Mouse (Mus musculus) forebrain, embryonic 15.5 days (tissue): ENCODE measurements around the gene Aldh4a1. TPM values are rescaled to one million over a fixed set of nuclear protein-coding genes. Genes with fewer than 3 reads are reported as not detected.

ENCODE experiments used
- ATAC-seq: fragments of 200-750 bp; cut with Nextera tagmentation; replicated peaks from 2 replicates; pipeline ENCODE4 v1.8.0; 2017; ENCODE audit warnings: mild to moderate bottlenecking, moderate TSS enrichment, moderate library complexity
- H3K27ac ChIP-seq: fragments of 300-500 bp; sonication (generic); replicated peaks from 2 replicates; pipeline ENCODE4 v1.5.1; 2015; ENCODE audit warnings: mild to moderate bottlenecking, inconsistent platforms
- H3K27me3 ChIP-seq: fragments of 300-500 bp; sonication (generic); 2 replicates; pipeline ENCODE4 v1.6.1; 2015; ENCODE audit warnings: inconsistent platforms
- H3K36me3 ChIP-seq: fragments of 300-500 bp; sonication (generic); 2 replicates; pipeline ENCODE4 v1.6.1; 2015; ENCODE audit warnings: mild to moderate bottlenecking, inconsistent platforms
- H3K4me1 ChIP-seq: fragments of 300-500 bp; sonication (generic); 2 replicates; pipeline ENCODE4 v1.6.1; 2015; ENCODE audit warnings: inconsistent platforms
- H3K4me2 ChIP-seq: fragments of 300-500 bp; sonication (generic); replicated peaks from 2 replicates; pipeline ENCODE4 v1.6.1; 2015; ENCODE audit warnings: mild to moderate bottlenecking, inconsistent platforms
- H3K4me3 ChIP-seq: fragments of 300-500 bp; sonication (generic); 2 replicates; pipeline ENCODE4 v1.5.1; 2015; ENCODE audit warnings: mild to moderate bottlenecking, inconsistent platforms
- H3K9ac ChIP-seq: fragments of 300-500 bp; sonication (generic); replicated peaks from 2 replicates; pipeline ENCODE4 v1.6.1; 2015; ENCODE audit warnings: mild to moderate bottlenecking, inconsistent platforms
- H3K9me3 ChIP-seq: fragments of 300-500 bp; sonication (generic); 2 replicates; pipeline ENCODE4 v1.6.1; 2016; ENCODE audit warnings: inconsistent platforms
- WGBS: fragments of 180-500 bp; shearing (Covaris S2); methylation state at CpG from one replicate; pipeline ENCODE4 v1.1.7; 2015; ENCODE audit warnings: mixed read lengths; 5-methylcytosine and 5-hydroxymethylcytosine counted together
- polyA plus RNA-seq: library from polyadenylated mRNA; unstranded; fragments of >200 nt; fragmentation: Nextera tagmentation; extraction: Ambion mirVana; gene quantifications from 2 replicates; pipeline ENCODE4 v1.2.1, GENCODE M21; 2015

Gene Aldh4a1
- polyA plus RNA-seq, 1 experiment from 2014 or later, result 27.7 TPM

DNA sequence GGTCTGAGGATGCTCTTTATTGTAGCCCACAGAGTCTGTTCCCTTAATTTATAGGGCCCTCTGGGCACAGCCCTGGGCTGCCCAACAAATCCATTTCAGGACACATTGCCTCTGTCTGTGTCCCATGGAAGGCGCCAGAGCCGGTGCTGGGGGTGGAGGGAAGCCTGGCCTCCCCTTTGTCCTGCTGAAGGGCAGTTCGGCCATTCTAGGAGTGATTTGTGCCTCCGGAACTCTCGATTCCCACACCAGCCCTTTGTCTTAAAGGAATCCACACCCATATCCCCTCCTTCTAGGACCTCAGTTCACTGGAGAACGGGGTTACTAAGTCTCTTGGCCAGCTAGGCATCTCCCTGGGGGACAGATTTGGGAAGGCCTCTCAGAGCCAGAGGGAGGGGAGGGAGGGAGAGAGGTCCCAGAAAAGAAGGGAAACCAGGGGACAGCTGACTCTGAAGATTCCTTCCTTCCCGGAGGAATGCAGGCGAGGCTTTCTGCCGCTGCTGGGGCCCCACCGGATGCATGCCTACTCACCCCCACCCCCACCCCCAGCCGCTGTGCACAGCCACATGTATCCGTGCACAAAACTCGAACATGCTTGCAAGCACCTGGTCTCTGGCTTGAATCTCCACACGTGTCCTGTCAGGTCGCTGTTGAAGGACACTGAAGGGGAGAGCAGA lies 41.9 kb upstream of the Aldh4a1 start:
- H3K9me3 ChIP-seq, result no peaks in the 10 kb centered on the region
- ATAC-seq, result no peak
- no peak overlapping the region for H3K4me3 ChIP-seq
- 0 out of 2 replicates have a peak overlapping the region, but pooled peaks have one; percentile 5 for H3K4me2 ChIP-seq
- 11% methylated on average over 14 of the region's 15 CpGs for WGBS
- H3K9ac ChIP-seq, result no peak overlapping the region; the same call in 1 of the 2 replicates
- H3K27me3 ChIP-seq, result no peaks in the 10 kb centered on the region
- peaks cover 28% of the 10 kb centered on the region for H3K4me1 ChIP-seq
- 0 out of 2 replicates have a peak overlapping the region, but pooled peaks have one; percentile 13 for H3K27ac ChIP-seq
- no peaks in the 10 kb centered on the region for H3K36me3 ChIP-seq

DNA sequence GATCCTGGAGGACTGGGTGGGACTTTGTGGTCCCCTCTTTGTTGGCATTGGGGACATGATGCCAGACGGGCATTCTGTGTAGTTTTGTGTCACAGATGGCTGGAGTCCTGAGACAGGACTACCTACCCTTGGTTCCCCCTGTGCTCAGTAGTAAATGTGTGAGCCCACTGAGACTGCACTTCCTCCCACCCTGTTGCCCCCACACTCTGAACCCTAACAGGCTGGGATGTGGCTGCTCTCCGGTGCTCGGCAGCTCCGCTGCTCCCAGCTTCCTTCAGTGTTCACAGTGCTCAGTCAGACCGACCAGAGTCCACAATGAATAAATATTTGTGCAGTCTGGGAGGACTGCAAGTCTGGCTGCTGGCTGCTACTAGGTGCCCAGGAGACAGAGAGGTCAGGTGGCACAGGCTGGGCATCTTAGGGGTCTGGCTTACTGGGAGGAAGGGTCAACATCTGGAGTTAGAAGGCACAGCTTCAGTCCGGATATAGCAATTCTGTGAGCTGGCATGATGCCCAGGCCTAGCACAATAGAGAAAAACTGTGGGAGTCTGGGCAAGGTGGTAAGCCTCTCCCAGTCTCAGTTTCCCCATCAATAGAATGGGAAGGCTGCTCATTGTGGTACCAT lies 41.1 kb upstream of the Aldh4a1 start:
- peaks cover 21% of the 10 kb centered on the region for H3K4me1 ChIP-seq
- WGBS, result 44% methylated on average over 6 of the region's 6 CpGs
- H3K9me3 ChIP-seq, result no peaks in the 10 kb centered on the region
- no peaks in the 10 kb centered on the region for H3K36me3 ChIP-seq
- 0 out of 2 replicates have a peak overlapping the region, but pooled peaks have one; percentile 5 for H3K4me2 ChIP-seq
- no peak overlapping the region for H3K4me3 ChIP-seq
- H3K27me3 ChIP-seq, result no peaks in the 10 kb centered on the region
- H3K27ac ChIP-seq, result peak overlapping the region; percentile 13; the same call in 1 of the 2 replicates
- ATAC-seq, result no peak
- H3K9ac ChIP-seq, result no peak overlapping the region; the same call in 1 of the 2 replicates

DNA sequence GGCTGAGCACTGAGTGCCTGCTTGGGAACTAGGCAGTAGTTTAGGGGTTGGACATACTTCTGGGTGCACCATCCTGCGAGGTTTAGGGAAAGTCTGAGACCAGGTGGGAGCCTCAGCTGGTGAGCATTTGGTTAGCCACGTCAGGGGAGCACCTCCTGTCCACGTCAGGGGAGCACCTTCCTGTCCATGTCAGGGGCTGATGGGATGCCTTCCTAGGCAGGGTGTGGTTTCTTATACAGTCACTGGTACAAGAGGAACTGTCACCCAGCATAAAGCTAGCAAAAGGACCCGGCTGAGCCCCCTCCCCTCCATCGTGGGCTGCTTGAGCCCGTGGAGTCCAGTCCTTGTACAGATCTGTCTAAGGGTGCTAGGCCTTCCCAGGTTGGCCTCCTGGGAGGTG lies 40.3 kb upstream of the Aldh4a1 start:
- no peak overlapping the region for H3K4me2 ChIP-seq
- no peaks in the 10 kb centered on the region for H3K36me3 ChIP-seq
- H3K27ac ChIP-seq, result no peak overlapping the region
- H3K9ac ChIP-seq, result no peak overlapping the region
- H3K9me3 ChIP-seq, result no peaks in the 10 kb centered on the region
- no peak overlapping the region for H3K4me3 ChIP-seq
- H3K27me3 ChIP-seq, result no peaks in the 10 kb centered on the region
- peaks cover 16% of the 10 kb centered on the region for H3K4me1 ChIP-seq
- WGBS, result 86% methylated on average over 6 of the region's 6 CpGs
- ATAC-seq, result no peak

DNA sequence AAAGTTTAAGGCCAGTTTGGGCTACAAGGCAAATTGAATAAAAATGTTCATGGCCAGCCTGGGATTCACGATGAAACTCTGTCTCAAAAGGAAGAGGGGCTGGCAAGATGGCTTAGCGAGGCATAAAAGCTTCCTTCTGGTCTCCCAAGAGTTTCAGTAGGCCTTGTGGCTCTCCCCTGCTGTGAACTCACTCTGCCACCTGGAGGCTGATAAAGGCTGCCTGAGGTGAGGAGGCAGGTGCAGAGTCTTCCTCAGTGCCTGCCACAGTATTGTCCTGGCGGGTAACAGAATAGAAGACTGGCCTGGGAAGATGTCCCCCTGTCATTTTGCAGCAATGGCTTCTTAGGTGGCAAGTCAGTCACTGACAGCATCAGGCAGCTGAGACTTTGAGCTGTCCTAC lies 39.8 kb upstream of the Aldh4a1 start:
- no peak overlapping the region for H3K9ac ChIP-seq
- no peak overlapping the region for H3K27ac ChIP-seq
- no peak overlapping the region for H3K4me2 ChIP-seq
- no peak for ATAC-seq
- 37% methylated on average over 3 of the region's 3 CpGs for WGBS
- peaks cover 14% of the 10 kb centered on the region for H3K4me1 ChIP-seq
- no peak overlapping the region for H3K4me3 ChIP-seq
- no peaks in the 10 kb centered on the region for H3K9me3 ChIP-seq
- H3K27me3 ChIP-seq, result no peaks in the 10 kb centered on the region
- H3K36me3 ChIP-seq, result no peaks in the 10 kb centered on the region

DNA sequence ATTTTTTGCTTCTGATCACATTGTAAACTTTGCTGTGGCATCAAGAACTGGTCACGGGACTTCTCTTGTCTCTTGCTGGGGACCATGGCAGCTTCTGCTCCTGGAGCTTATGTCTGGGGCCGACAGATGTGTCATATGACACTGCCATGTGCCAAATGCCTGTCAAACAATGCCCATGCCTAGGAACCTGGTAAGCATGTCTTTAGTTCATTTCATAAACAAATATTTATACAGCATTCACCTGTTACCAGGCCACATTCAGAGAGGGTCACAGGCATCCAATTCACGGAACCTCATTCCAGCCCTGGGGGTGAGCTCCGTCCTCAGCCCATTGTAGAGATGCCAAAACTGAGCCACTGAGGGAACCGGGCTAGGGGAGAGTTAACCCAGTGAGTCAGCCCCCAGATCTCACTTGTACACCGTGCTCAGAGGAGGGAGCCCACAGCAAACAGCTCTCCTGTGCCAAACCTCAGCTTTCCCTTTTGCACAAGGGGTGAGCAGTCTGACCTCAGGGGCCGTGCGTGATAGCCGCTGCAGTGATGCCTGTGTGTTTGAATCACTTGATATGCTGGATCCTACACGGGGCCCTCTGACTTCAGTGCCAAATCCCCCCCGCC lies 38.9 kb upstream of the Aldh4a1 start:
- 83% methylated on average over 11 of the region's 11 CpGs for WGBS
- H3K9ac ChIP-seq, result no peak overlapping the region
- no peaks in the 10 kb centered on the region for H3K36me3 ChIP-seq
- H3K27me3 ChIP-seq, result no peaks in the 10 kb centered on the region
- H3K9me3 ChIP-seq, result no peaks in the 10 kb centered on the region
- H3K4me2 ChIP-seq, result no peak overlapping the region
- H3K4me3 ChIP-seq, result no peak overlapping the region
- peaks cover 14% of the 10 kb centered on the region for H3K4me1 ChIP-seq
- ATAC-seq, result no peak
- no peak overlapping the region for H3K27ac ChIP-seq

DNA sequence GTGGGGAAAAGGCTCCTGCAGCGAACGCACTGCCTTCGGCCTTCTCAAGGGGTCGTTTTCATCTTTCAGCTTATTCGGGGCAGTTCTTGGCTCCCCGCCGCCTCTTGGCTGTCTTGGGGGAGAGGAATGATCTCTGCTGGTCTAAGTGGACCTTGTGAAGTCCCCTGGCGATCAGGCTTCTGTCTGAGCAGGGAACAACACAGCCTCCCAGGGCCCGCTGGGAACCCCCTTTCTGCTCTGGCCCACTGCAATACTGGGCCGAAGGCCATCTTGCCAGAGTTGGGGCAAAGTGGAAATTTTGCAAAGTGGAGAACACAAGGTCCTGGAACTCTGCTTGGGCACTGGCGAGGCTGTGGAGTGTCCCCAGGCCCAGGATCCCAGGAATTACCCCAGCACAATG lies 38.0 kb upstream of the Aldh4a1 start:
- ATAC-seq, result no peak
- Histone ChIP-seq H3K4me3 (no peak overlapping the region), H3K4me1 (peaks cover 16% of the 10 kb centered on the region), H3K4me2 (no peak overlapping the region), H3K36me3 (no peaks in the 10 kb centered on the region), H3K9ac (no peak overlapping the region), H3K27me3 (no peaks in the 10 kb centered on the region), H3K9me3 (no peaks in the 10 kb centered on the region), H3K27ac (no peak overlapping the region)
- 76% methylated on average over 11 of the region's 11 CpGs for WGBS

DNA sequence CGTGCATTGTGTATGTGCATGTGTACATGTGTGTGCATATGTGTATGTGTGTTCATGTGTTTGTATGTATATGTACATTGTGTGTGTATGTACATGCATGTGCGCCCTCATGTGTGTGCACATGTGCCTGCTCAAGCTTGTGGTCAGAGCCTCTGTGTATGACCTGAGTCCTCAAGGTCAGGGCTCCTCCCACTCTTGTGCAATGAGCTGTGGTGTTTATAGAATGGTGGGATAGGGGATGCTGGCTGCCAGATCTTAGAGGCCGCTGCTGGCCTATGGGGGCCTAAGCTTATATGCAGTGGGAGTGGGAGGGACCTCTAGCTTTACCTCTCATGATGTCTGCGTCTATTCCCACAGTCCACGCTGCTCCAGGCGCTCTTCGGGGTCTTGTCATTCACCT lies 37.0 kb upstream of the Aldh4a1 start:
- no peak for ATAC-seq
- Histone ChIP-seq H3K4me1 (peaks cover 20% of the 10 kb centered on the region), H3K27ac (no peak overlapping the region), H3K4me3 (no peak overlapping the region), H3K4me2 (no peak overlapping the region), H3K9me3 (no peaks in the 10 kb centered on the region), H3K9ac (no peak overlapping the region), H3K36me3 (no peaks in the 10 kb centered on the region), H3K27me3 (no peaks in the 10 kb centered on the region)
- 90% methylated on average over 7 of the region's 7 CpGs for WGBS

DNA sequence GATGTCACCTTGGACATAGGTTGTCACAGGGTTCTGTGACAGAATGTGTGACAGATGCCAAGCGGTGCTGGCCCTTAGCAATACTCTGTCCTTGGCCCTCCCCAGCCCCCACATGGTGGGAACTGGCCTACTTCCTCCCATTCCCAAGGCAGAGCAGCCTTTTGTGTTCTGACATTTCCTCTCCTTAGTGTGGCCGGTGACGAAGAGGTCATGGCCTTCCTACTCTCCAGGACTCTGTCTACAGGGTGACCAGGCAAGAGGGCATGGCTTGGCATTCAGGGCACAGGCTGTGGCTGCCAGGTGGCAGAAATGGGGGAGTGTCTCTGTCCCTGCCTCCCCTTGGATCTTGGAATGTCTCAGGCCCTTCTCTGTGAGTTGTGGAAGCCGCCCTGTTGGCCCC lies 35.3 kb upstream of the Aldh4a1 start:
- no peak overlapping the region for H3K4me3 ChIP-seq
- no peaks in the 10 kb centered on the region for H3K27me3 ChIP-seq
- no peaks in the 10 kb centered on the region for H3K36me3 ChIP-seq
- H3K9ac ChIP-seq, result no peak overlapping the region
- ATAC-seq, result no peak
- WGBS, result 90% methylated on average over 4 of the region's 4 CpGs
- no peaks in the 10 kb centered on the region for H3K9me3 ChIP-seq
- H3K27ac ChIP-seq, result no peak overlapping the region
- H3K4me1 ChIP-seq, result peaks cover 9% of the 10 kb centered on the region
- H3K4me2 ChIP-seq, result no peak overlapping the region

DNA sequence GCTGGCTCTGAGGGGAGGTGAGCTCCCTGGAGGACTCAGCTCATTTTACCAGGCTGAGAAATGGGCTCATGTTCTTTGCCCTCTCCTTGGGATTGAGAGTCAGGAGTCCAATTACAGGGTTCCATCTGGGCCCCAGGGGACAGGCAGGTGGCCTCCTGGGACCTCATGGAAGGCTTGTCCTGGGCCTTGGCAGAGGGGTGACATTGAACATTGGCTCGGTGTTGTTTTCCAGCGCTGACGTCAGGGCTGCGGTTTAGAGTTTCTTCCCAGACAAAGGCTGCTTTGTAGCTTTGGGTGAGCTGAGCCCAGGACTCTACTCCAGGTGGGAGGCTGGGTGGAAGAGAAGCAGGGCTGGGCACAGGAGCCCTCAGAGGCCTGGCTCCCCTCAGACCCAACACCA lies 34.9 kb upstream of the Aldh4a1 start:
- ATAC-seq, result no peak
- Histone ChIP-seq H3K4me1 (peaks cover 9% of the 10 kb centered on the region), H3K9ac (no peak overlapping the region), H3K36me3 (no peaks in the 10 kb centered on the region), H3K27me3 (no peaks in the 10 kb centered on the region), H3K4me3 (no peak overlapping the region), H3K4me2 (no peak overlapping the region), H3K9me3 (no peaks in the 10 kb centered on the region), H3K27ac (no peak overlapping the region)
- WGBS, result 78% methylated on average over 4 of the region's 4 CpGs

DNA sequence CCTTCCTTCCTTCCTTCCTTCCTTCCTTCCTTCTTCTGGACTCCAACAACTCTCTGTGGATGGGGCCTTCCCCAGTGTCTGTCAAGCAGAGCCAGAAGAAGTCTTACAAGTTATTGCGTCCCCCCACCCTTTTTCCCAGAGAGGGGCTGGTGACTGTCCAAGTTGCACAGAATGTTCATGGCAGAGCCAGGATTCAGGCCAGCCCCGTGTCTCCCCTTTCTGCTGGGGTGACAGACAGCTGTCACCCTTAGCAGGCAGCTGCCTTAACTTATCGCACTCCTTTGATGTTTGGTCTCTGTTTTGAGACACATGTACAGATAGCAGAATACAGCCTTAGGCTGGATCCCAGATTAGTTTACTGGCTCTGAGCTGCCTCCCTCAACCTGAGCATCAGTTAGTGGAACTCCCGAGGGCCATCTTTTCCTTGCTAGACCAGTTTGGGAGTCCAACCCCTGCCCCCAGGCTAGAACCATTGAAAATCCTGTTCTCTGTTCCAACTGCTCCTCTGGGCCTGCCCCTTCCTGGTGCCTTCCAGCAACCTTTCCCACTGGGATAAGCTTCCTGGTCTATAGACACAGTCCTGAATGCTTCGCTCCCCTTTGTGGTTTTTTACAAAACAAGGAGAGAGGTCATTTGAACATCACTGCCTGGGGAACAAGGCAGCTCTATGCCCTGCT lies 33.2 kb upstream of the Aldh4a1 start:
- ATAC-seq, result no peak
- Histone ChIP-seq H3K9ac (no peak overlapping the region), H3K27me3 (no peaks in the 10 kb centered on the region), H3K4me3 (no peak overlapping the region), H3K27ac (no peak overlapping the region), H3K4me2 (no peak overlapping the region), H3K4me1 (peaks cover 9% of the 10 kb centered on the region), H3K9me3 (no peaks in the 10 kb centered on the region), H3K36me3 (no peaks in the 10 kb centered on the region)
- WGBS, result 59% methylated on average over 5 of the region's 5 CpGs

DNA sequence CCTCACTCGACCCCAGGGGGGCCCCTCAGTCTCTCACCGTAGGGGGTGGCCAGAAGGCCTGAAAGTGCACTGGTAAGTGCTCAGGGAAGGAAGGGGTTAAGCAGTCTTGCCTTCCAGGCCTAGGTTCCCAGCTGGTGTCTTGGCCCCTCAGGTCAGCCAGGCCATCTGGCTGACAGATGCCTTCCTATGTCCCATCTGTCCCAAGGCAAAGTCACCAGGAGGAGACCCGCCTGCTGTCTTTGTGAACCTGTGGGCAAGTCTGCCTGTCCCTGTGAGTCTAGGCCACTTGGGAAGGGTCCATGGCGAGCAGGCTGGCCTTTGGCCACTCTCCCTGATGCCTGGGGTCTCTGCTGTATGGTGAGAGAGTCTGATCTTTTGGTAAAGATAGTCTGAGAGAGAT lies 32.2 kb upstream of the Aldh4a1 start:
- ATAC-seq, result no peak
- Histone ChIP-seq H3K9ac (no peak overlapping the region), H3K4me2 (no peak overlapping the region), H3K36me3 (no peaks in the 10 kb centered on the region), H3K4me1 (peaks cover 9% of the 10 kb centered on the region), H3K9me3 (no peaks in the 10 kb centered on the region), H3K27me3 (no peaks in the 10 kb centered on the region), H3K27ac (no peak overlapping the region), H3K4me3 (no peak overlapping the region)
- 42% methylated on average over 4 of the region's 4 CpGs for WGBS

DNA sequence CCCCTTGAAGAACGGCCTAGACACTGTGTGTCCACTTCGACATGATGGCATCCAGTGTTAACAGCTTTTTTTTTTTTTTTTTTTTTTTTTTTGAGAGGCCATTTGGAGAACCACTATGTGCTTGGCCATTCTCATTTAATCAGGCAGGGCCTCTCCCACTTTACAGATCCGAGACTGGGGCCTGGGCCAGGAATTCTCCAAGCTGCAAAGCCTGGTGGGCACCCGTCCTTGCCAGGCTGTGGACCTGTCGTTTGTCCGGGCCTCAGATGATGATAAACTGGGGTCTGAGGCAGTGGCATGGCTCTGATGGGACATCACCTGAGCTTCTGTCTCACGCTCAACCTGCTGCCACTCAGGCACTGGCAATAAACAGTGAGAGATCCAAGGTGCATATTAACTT lies 29.8 kb upstream of the Aldh4a1 start:
- no peak for ATAC-seq
- H3K4me3 ChIP-seq, result no peak overlapping the region
- H3K9ac ChIP-seq, result no peak overlapping the region
- H3K36me3 ChIP-seq, result no peaks in the 10 kb centered on the region
- peaks cover 28% of the 10 kb centered on the region for H3K4me1 ChIP-seq
- no peak overlapping the region for H3K27ac ChIP-seq
- H3K27me3 ChIP-seq, result no peaks in the 10 kb centered on the region
- 78% methylated on average over 7 of the region's 7 CpGs for WGBS
- H3K4me2 ChIP-seq, result no peak overlapping the region
- no peaks in the 10 kb centered on the region for H3K9me3 ChIP-seq
